Mouse (Mus musculus) naive thymus-derived CD4-positive, alpha-beta T cell, adult 2 months (primary cell): ENCODE data around the gene Spata48.

Experiments
- DNase-seq: peaks from one replicate; pipeline ENCODE4 v3.0.0-alpha.2; 2011; ENCODE audit warnings: low read depth

The Spata48 gene

DNA sequence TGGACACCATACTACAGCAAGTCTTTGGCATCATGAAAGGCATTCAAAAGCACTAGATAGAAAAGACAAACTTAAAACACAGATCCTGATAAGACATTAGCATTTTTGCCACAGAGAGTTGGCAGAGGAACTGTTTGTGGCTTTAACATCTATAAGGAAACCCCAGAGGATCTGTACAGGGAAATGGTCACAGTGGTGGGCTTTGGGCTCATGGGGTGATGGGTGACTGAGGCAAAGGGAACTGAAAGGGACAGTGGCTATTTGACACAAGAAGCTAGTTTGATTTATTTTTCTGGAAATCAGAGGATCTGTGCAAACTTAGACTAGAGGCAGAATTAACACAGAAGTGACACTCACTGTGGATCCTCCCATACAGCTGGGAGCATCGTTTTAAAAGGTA is 74.4 kb downstream of the Spata48 start:
- no peak for DNase-seq

DNA sequence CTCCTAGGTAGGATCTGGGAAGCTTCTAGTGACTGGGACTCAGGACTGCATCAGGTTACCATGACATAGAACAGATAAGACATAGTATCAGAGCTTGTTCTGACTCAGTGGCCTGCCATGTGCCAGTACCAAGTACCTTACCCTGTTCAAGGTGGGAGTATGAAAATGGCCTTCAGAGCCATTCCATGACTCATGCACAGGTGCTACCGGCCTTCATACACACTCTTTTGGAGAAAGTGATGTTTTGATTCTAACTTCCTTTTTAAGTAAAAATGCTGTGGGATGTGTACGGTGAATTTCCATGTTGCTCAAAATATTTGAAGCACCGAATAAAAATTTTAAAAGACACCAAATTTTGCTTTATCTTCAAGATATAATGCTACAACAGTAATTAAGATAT is 84.1 kb downstream of the Spata48 start:
- no peak for DNase-seq

DNA sequence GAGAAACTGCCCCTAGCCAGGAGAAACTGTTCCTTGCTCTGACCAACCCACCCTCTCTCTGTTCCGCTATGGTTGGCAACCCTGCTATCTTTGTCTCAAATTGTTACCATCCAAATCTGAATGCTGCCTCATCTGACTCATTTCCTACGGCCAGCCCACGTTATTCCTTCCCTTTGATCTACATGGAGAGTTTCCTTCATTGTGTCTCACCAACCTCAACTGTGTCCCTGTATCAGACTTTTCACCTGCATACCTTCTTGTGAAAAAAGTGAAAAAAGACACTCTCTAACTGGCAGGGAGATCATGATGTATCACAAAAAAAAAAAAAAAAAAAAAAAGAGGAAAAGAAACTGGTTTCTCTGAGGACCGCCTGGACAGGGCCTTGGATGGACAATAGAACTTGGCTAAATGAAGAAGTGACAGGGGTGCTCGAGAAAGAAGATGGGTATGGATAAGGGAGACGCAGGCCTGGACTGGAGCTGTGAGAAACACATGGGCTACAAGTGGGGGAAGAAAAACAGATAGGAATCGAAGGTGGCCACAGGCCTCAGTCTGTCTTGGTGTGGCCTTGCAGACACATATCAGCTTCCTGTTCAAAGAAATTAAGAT is 85.1 kb downstream of the Spata48 start:
- DNase-seq, result peak; percentile 42

DNA sequence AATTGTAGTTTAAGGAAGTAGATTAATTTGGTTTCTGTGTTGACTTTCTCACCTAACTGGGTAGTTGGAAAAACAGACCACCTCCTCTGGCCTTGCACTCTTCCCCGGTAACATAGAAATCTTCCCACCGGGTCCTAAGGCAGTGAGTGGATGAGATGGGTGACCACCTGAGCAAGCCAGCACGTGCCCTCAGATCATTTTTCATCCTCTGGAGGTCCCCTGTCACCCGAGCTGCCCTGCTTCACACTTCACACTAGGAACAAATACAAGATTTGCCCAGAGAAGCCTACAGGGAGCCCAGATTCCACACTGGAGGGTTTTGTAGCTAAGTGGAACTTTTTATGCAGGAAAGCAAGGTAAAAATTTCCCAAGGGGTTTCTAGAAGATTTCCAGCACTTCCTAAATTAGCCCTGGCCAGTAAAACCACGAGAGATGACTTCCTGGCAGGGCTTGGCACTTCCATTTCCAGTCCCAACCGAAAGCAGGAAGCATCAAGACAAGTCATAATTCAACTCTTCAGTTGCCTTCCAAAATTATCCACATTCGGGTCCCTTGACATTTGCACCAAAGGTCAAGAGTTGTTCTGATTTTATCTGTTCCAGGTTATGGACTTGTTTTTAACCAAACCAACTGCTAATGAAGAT is 85.8 kb downstream of the Spata48 start:
- no peak for DNase-seq

DNA sequence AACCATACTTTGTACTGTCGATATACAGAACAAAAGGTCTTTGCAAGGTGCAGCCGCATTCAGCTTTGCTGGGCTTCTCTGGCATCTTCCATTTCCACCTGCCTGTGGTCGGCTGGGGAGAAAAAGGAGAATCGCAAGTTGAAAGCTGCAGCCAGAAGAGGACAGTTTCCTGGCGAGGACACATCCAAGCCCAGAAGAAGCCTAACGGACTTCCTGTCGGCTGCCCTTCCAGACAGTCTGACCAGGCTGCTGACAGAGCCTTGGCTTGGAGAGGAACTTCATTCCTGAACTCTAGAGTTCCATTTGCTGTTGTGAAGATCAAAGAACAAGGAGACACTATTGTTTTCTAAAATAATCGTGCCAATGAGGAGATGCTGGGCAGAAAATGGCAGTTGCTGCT is 93.7 kb downstream of the Spata48 start:
- DNase-seq, result peak; percentile 59

DNA sequence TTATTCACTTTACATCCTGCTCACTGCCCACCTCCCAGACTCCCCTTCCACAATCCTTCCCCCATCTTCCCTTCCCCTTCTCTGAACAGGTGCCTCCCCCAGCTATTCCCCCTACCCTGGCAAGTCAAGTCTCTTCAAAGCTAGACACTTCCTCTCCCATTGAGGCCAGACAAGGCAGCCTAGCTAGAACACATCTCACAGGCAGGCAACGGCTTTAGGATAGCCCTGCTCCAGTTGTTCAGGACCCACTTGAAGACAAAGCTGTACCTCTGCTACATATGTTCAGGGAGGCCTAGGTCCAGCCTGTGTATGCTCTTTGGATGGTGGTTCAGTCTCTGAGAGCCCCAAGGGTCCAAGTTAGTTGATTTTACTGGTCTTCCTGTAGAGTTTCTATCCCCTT is 94.3 kb downstream of the Spata48 start:
- DNase-seq, result peak; percentile 60

DNA sequence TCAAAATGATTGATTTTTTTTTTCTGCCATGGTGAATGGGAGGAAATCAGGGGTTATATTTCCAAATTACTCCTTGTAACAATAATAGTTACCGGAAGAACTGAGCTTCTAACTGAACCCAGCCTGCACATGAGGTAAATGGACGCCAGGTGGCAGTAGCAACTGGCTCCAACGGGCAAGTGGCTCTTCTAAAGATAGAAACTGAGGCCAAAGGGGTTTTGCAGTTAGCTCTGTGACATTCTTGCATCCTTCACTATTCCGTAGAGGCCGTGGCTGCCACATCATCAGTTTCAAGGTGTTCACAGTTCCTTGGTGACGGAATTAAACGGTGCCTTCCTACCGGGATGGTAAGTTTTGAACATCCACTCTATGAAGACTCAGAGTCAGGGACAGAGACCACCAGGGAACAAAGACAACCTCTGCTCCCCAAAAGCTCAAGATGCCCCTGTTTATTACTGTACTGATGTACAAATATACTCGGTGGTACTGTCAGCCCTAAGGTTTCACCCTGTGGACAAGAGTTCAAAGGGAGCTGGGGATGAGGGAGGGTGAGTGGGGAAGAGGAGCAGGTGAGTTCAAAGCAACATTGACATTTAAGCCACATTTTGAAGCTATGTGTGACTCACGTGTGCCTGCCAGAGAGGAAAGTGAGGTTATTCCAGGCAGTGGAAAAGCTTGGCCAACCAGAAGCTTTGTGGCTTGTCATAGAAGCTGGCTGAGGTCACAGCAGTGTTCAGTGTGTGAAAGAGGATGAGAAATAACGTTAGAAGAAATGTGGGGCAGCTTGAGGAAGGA is 95.5 kb downstream of the Spata48 start:
- peak; percentile 93 for DNase-seq

DNA sequence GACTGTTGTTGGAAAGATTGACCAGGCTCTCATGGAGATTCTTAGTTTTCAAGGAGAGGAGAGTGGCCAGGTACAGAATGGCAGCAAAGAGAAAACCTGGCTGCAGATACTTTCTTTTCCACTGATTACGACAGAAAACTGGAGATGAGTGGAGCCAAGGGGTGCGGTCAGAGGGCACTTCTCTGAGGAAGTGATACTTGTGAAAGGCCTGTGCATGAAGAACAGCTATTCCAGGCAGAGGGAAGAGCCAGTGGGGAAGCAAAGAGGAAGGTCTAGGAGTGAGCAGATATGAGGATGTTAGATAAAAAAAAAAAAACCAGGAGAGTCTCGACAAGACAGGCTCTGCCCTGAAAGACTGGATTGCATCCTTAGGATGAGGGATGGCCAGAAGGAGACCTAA is 96.8 kb downstream of the Spata48 start:
- DNase-seq, result no peak

DNA sequence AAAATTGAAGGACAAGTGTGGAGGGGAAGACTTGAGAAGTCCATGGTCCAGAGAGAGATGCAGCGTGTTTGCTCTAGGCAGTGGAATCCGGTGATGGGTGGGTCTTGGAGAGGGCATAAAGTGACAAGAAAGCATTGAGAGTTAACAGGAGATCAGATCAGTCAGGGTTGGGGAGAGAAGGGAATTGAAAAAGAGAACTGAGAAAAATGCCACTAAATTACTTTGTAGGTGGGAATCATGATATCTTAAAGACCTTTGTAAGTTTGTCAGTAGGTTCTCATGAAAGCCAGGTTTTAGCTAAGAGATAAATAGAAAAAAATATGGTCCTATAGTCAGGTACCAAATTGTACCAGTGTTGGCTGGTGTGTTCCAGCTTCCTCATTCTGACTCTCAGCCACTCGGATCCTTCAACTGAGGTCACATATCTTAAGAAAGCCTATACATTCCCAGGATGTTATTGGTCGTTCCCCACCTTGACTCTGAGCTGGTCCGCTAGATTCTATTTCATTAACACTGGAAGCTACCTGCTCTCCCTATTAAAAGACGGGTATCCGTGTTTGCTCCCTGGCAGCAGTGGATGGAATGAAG is 97.3 kb downstream of the Spata48 start:
- DNase-seq, result peak; percentile 35

DNA sequence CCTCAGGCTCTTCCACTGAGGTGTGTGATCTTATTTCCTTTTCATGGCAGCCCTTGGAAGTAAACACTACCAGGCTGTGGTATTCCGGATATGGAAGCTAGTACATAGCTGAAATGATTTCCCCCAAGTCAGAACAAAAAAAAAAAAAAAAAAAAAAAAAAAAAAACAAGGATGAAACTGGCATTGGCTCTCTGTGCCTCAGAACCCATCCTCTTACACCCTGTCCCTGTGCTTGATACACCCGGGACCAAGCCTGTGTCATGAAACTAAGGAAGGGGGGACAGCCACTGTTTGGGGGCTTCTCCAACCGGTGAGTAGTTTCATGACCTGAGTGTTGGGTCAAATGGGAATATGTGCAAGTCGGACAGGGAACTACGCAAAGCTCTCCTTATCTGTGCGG is 99.2 kb downstream of the Spata48 start:
- DNase-seq, result no peak

DNA sequence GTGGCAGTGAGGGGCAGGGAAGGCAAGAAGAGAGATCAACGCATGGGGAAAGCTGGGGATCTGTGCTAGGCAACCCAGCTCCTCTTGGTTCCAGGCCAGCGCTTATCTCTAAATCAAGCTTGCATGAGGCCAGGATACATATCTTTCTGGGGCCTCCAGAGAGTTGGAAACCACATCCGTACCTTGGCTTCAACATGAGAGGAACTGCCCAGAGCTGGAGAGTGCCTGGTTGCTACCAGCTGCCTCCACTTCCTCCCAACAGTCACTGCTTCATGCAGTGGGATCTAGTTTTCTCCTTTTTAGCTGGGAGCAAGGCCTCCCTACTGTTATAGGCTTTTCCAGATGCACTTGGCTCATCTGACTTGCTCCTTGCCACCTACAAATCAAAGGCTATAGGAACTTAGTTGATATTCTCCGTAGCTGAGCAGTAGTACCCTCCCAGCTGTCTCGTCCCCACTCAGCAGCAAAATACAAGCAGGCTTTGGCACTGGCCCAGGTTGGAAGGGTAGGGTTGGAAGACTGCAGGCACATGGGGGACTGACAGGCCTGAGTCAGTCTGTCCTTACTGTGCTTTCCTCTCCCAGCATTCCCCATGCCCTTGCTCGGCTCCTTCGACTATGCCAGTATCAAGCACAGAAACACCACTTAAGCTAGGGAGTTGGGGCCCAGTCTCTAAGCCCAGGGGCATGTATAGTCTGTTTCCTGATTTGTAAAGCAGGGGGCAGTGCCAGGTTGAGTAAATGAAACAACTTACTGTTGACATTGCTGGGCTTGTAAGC is 102.6 kb downstream of the Spata48 start:
- peak; percentile 86 for DNase-seq
